Mouse (Mus musculus) kidney, embryonic 14.5 days (tissue): ENCODE results near the gene Smim14. TPM values are rescaled to one million over a fixed set of nuclear protein-coding genes. Genes with fewer than 3 reads are reported as not detected.
"Not testable (repeated sequence)": the region's sequence is repeated elsewhere in the genome, so short reads cannot be mapped to it uniquely, and the experiment has no call there.

Experiments used
- ATAC-seq: fragments of 200-750 bp; cut with Nextera tagmentation; 2 replicates; pipeline ENCODE4 v1.8.0; 2017; ENCODE audit warnings: moderate number of reproducible peaks, mild to moderate bottlenecking, moderate TSS enrichment, moderate library complexity; ENCODE audit not compliant: low FRiP score, low TSS enrichment
- H3K27ac ChIP-seq: fragments of 300-500 bp; sonication (generic); 2 replicates; pipeline ENCODE4 v1.5.1; 2014; ENCODE audit warnings: low read depth, mild to moderate bottlenecking, low read length, moderate library complexity, mixed read lengths
- H3K27me3 ChIP-seq: fragments of 300-500 bp; sonication (generic); 2 replicates; pipeline ENCODE4 v1.6.1; 2014; ENCODE audit warnings: mild to moderate bottlenecking, low read length; ENCODE audit not compliant: control insufficient read depth, insufficient read depth
- H3K36me3 ChIP-seq: fragments of 300-500 bp; sonication (generic); 2 replicates; pipeline ENCODE4 v1.6.1; 2014; ENCODE audit warnings: low read length, mixed read lengths; ENCODE audit not compliant: control insufficient read depth, insufficient read depth
- H3K4me1 ChIP-seq: fragments of 300-500 bp; sonication (generic); 2 replicates; pipeline ENCODE4 v1.6.1; 2014; ENCODE audit warnings: low read length, mixed read lengths; ENCODE audit not compliant: control insufficient read depth, insufficient read depth
- H3K4me2 ChIP-seq: fragments of 300-500 bp; sonication (generic); replicated peaks from 2 replicates; pipeline ENCODE4 v1.6.1; 2014; ENCODE audit warnings: low read depth, mild to moderate bottlenecking, low read length
- H3K4me3 ChIP-seq: fragments of 300-500 bp; sonication (generic); 2 replicates; pipeline ENCODE4 v1.5.1; 2014; ENCODE audit warnings: mild to moderate bottlenecking, low read length
- H3K9ac ChIP-seq: fragments of 300-500 bp; sonication (generic); 2 replicates; pipeline ENCODE4 v1.6.1; 2014; ENCODE audit warnings: low read depth, mild to moderate bottlenecking, low read length, moderate library complexity
- H3K9me3 ChIP-seq: fragments of 300-500 bp; sonication (generic); 2 replicates; pipeline ENCODE4 v1.6.1; 2016; ENCODE audit warnings: low read length; ENCODE audit not compliant: control insufficient read depth
- WGBS: fragments of 180-500 bp; shearing (Covaris S2); extraction: QIAGEN DNeasy Blood & Tissue Kit; methylation state at CpG from one replicate; pipeline ENCODE4 v1.1.7; 2014; 5-methylcytosine and 5-hydroxymethylcytosine counted together
- polyA plus RNA-seq: library from polyadenylated mRNA; unstranded; fragments of >200 nt; fragmentation: Nextera tagmentation; extraction: Ambion mirVana; gene quantifications from 2 replicates; pipeline ENCODE4 v1.2.1, GENCODE M21; 2014

Gene Smim14
- polyA plus RNA-seq, 1 experiment from 2014 or later = 91.6 TPM

DNA sequence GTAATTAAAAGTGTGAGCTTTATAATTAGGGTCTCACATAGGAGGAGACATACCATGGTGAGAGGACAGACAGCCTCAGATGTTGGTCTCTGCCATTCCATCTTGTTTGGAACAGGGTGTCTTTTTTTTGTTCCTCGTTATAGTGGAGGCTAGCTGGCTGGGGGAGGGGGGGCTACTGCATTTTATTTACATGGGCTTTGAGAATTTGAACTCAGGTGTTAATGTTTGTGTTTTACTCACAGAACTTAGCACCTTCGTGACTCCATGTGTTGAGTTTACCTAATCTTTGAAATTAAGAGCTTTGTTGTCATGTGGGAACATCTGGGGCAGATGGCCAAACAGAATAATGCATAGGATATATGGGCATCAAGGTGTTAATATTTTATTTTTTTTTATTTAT is 7.6 kb upstream of the Smim14 start:
- no peaks in the 10 kb centered on the region for H3K36me3 ChIP-seq
- 93% methylated on average over 2 of the region's 2 CpGs for WGBS

DNA sequence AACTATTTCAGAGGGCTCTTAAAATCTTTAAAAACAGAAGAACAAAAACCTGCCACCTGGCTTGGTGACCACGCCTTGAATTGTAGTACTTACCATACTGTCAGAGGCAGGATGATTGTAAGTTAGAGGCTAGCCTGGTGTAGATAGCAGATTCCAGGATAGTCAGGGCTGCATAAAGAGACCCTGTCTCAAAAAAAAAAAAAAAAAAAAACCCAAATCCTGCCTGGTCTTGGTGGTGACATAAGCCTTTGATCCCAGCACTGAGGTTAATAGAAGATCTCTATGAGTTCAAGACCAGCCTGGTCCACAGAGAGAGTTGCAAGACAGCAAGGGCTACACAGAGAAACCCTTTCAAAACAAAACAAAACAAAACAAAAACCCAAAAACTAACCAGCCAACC is 6.5 kb upstream of the Smim14 start:
- Histone ChIP-seq H3K27me3 (no peaks in the 10 kb centered on the region), H3K4me3 (no peak overlapping the region), H3K36me3 (no peaks in the 10 kb centered on the region), H3K4me2 (no peak overlapping the region), H3K4me1 (peaks cover 4% of the 10 kb centered on the region; the same call in 1 of the 2 replicates), H3K9ac (no peak overlapping the region), H3K27ac (no peak overlapping the region), H3K9me3 (no peaks in the 10 kb centered on the region)
- 91% methylated on average over 1 of the region's 1 CpGs for WGBS
- ATAC-seq = no peak

More for the DNA sequence above, 7.6 kb upstream of the Smim14 start:
- Histone ChIP-seq H3K9me3 (no peaks in the 10 kb centered on the region), H3K9ac (no peak overlapping the region), H3K27ac (no peak overlapping the region), H3K27me3 (no peaks in the 10 kb centered on the region), H3K4me2 (no peak overlapping the region), H3K4me1 (peaks cover 3% of the 10 kb centered on the region), H3K4me3 (no peak overlapping the region)
- no peak for ATAC-seq

- Histone ChIP-seq H3K9ac (no peak overlapping the region), H3K27me3 (no peaks in the 10 kb centered on the region), H3K4me3 (no peak overlapping the region), H3K4me1 (peaks cover 4% of the 10 kb centered on the region; the same call in 1 of the 2 replicates), H3K9me3 (no peaks in the 10 kb centered on the region), H3K27ac (no peak overlapping the region), H3K36me3 (no peaks in the 10 kb centered on the region), H3K4me2 (no peak overlapping the region)
- no peak for ATAC-seq
- WGBS = 85% methylated on average over 3 of the region's 3 CpGs
Measured at GRCm38 (mm10) chr5:65541889-65542288, 4.9 kb upstream of the Smim14 start.

GRCm38 (mm10) chr5:65539786-65540185 is 2.8 kb upstream of the Smim14 start:
- H3K4me3 ChIP-seq = no peak overlapping the region
- H3K9ac ChIP-seq = no peak overlapping the region
- ATAC-seq = no peak
- H3K36me3 ChIP-seq = no peaks in the 10 kb centered on the region
- no peaks in the 10 kb centered on the region for H3K27me3 ChIP-seq
- H3K9me3 ChIP-seq = no peaks in the 10 kb centered on the region
- WGBS = 96% methylated on average over 3 of the region's 3 CpGs
- H3K27ac ChIP-seq = no peak overlapping the region
- no peak overlapping the region for H3K4me2 ChIP-seq
- peaks cover 4% of the 10 kb centered on the region for H3K4me1 ChIP-seq

GRCm38 (mm10) chr5:65538829-65539228 is 1.8 kb upstream of the Smim14 start:
- peaks cover 4% of the 10 kb centered on the region for H3K4me1 ChIP-seq
- no peak for ATAC-seq
- peak overlapping the region; percentile 44; the same call in 1 of the 2 replicates for H3K9ac ChIP-seq
- no peaks in the 10 kb centered on the region for H3K36me3 ChIP-seq
- H3K4me3 ChIP-seq = peak overlapping the region; percentile 32; the same call in 1 of the 2 replicates
- H3K27me3 ChIP-seq = no peaks in the 10 kb centered on the region
- peak overlapping the region; percentile 50 for H3K4me2 ChIP-seq
- 49% methylated on average over 4 of the region's 4 CpGs for WGBS
- no peak overlapping the region for H3K27ac ChIP-seq
- H3K9me3 ChIP-seq = no peaks in the 10 kb centered on the region

- peak overlapping the region; percentile 44 for H3K4me2 ChIP-seq
- 1% methylated on average over 4 of the region's 4 CpGs for WGBS
- H3K9ac ChIP-seq = peak overlapping the region; percentile 95
- H3K4me3 ChIP-seq = peak overlapping the region; percentile 86
- H3K4me1 ChIP-seq = peaks cover 4% of the 10 kb centered on the region
- H3K27ac ChIP-seq = peak overlapping the region; percentile 99
- H3K27me3 ChIP-seq = no peaks in the 10 kb centered on the region
- ATAC-seq = no peak
- H3K9me3 ChIP-seq = no peaks in the 10 kb centered on the region
- no peaks in the 10 kb centered on the region for H3K36me3 ChIP-seq
Measured at GRCm38 (mm10) chr5:65538121-65538520, 1.1 kb upstream of the Smim14 start.

- H3K27ac ChIP-seq = peak overlapping the region; percentile 99
- WGBS = under 1% methylated on average over 36 of the region's 59 CpGs
- H3K9me3 ChIP-seq = no peaks in the 10 kb centered on the region
- H3K4me1 ChIP-seq = peaks cover 4% of the 10 kb centered on the region
- peak overlapping the region; percentile 95 for H3K9ac ChIP-seq
- H3K36me3 ChIP-seq = no peaks in the 10 kb centered on the region
- H3K27me3 ChIP-seq = no peaks in the 10 kb centered on the region
- H3K4me3 ChIP-seq = peak overlapping the region; percentile 86
- peak; percentile 59 for ATAC-seq
- peak overlapping the region; percentile 44 for H3K4me2 ChIP-seq
Measured at GRCm38 (mm10) chr5:65537420-65538071, 562 bp upstream of the Smim14 start.

- H3K27me3 ChIP-seq, ATAC-seq, H3K4me1 ChIP-seq, H3K9me3 ChIP-seq, H3K36me3 ChIP-seq: not testable (repeated sequence)
- Histone ChIP-seq H3K4me3 (peak overlapping the region; percentile 86), H3K4me2 (peak overlapping the region; percentile 44), H3K27ac (peak overlapping the region; percentile 99; the same call in 1 of the 2 replicates), H3K9ac (peak overlapping the region; percentile 95)
- 83% methylated on average over 10 of the region's 10 CpGs for WGBS
Measured at GRCm38 (mm10) chr5:65536068-65536465, 917 bp downstream of the Smim14 start.

DNA sequence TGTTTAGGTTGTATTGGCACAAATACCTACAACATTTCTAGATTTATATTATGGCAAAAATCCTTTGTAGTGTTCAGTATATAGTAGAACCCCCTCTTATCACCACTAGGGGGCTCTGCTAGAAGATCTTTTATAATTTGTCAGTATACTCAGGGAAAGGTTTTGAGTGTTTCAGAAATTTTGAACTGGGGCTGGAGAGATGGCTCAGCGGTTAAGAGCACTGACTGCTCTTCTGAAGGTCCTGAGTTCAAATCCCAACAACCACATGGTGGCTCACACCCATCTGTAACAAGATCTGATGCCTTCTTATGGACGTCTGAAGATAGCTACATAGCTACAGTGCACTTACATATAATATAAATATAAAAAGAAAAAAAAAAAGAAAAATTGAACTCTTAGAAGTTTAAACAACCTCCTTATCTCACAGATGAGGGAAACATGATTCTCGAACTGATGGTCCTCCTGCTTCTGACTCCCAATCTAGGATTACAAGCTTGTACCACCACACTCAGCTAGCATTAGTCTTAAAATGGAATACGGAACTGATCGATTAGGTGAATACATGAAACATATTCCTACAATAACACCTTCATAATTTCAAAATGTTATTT is 1.4 kb downstream of the Smim14 start:
- Histone ChIP-seq H3K4me3 (no peak overlapping the region), H3K27ac (no peak overlapping the region), H3K9ac (no peak overlapping the region), H3K27me3 (no peaks in the 10 kb centered on the region), H3K36me3 (no peaks in the 10 kb centered on the region), H3K4me1 (peaks cover 4% of the 10 kb centered on the region), H3K9me3 (no peaks in the 10 kb centered on the region), H3K4me2 (no peak overlapping the region)
- ATAC-seq = no peak
- WGBS = 73% methylated on average over 5 of the region's 5 CpGs
